Mouse (Mus musculus): ENCODE data around the gene Olig1.

The Olig1 gene

DNA sequence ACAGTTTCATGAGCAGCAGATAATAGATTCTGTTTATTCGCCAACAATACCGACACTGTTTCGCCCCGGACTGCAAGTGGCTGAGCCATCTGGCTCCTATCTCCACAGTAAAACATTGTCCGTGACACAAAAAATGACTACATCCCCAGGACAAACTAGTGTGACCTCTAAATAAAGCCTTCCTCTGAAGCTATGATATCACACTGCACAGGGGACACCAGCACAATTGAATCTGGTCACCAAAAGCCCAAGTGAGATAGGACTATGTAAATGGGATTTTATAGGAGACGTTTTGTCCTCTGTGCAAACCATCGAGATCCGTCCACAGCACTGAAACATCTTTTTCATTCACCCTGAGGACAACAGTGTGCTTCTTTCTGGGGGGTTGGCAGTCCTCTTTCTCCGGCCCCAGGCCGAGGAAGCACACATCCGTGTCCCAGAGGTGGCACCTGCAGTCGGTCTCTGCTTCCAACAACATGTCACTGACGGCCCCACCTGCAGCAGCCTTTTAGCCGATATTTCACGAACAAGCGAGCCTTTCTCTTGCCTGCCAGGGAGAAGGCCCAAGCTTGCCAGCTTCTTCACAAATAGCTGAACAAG, 36.0 kb downstream of the Olig1 start:
- DNase-seq (ENCODE audit: low read depth, low spot score) = no peak

DNA sequence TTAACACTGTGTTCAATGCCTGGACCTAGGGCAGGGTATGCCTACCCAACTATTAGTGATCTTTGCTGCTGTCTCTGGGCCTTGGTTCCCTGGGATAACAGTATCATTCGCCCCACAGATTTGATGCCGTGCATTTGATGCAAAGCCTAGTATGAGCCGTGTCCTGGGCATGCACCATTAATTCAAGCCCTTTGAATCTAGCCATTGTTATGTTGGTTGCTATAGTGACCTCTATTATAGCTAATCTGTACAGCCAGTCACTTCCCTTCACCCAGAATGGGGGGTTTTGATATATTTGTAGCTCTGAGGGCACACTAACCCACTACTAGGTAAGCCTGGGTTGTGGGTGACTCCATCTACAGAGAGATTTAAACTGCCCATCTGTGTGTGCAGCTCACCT, 40.3 kb downstream of the Olig1 start:
- DNase-seq (ENCODE audit: low read depth, low spot score) = no peak

DNA sequence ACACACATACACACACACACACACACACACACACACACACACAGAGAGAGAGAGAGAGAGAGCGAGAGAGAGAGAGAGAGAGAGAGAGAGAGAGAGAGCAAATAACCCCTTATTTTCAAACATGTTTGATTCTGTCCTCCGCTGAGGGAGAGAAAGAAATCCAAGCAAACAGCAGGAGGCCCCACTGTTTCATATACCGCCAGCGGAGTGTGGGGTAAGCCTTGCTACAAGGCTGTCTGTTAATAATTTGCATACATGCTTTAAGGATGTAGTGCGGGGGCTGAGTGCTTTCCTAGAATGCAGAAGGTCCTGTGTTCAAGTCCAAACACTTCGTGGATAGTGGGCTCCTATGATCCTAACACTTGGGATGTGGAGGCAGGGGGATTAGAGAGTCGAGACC, 43.3 kb downstream of the Olig1 start:
- DNase-seq (ENCODE audit: low read depth, low spot score) = no peak

DNA sequence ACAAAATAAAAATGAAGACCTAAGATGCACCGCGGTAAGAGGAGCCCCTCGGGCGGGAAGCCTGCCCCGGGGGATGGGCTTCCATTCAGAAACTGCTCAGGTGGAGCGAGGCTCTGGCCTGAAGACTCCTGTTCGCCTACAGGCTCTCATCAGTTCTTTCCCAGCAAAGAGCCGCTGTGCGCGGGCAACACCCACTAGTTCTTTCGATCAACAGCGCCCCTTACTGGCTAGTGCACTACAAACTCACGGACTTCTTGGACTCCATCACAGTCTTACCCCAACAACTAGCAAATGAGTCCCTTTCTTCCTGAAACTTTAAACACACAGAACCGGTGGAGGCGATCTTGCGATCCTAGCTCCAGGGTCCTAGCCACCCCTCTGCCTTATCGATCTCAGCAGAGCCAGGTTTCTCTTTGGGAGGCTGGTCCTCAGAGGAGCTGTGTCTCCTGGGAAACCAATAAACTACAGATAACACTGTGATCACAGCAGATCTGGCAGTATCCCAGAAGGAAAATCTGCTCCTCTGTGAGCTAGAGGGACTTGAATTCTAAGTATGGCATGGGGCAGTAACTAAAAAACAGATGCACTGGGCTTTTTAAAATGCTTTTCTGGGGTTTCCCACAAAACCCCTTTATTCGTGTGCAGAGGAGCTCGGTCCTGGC, 44.7 kb downstream of the Olig1 start:
- DNase-seq (ENCODE audit: low read depth, low spot score) = peak; percentile 55

DNA sequence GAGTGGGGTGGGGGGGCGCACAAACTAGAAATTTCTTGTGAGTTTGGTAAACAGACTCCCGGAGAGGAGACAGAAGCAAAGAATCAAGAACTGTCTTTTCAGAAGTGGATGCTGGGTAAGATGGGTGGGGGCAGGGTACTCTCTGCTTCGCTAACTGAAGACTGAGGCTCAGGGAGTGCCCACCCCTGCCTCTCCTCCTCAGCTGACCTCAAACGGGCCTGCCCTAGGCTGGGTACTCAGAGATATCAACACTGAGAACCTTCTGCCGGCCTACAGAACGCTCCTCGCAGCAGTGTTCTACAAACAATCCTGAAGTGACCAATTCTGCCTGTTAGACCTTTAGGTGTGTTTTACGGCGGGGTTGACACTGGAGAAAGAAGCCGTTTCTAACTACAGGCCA, 50.6 kb downstream of the Olig1 start:
- no peak for DNase-seq (ENCODE audit: low read depth, low spot score)

DNA sequence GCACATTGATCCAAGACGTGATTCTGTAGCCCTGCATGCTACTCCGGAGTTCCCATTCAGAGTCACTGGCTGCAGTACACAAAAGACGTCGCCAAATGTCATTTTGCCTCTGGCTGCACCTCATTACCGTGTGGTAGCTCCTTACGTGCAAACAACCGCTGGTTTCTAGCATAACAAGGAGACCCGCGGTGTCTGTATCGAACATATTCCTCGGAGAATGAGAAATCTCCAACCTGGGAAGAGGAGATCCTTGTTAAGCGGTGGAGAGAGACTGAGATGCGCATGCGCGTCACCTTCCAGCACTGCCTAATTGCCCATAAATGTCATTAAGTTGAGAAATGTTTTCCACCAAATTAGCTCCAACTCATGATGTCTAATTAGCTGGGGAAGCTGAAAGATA, 51.0 kb downstream of the Olig1 start:
- no peak for DNase-seq (ENCODE audit: low read depth, low spot score)
